Mouse (Mus musculus) E14TG2a.4 (cell line): ENCODE measurements around the gene Ovgp1.

Experiments used
- H3K27me3 ChIP-seq: 2 replicates; pipeline ENCODE4 v1.6.1; 2014; ENCODE audit warnings: low read length, control low read depth; ENCODE audit not compliant: insufficient read depth
- H3K36me3 ChIP-seq: 2 replicates; pipeline ENCODE4 v1.6.1; 2014; ENCODE audit warnings: low read length, control low read depth; ENCODE audit not compliant: insufficient read depth
- H3K4me1 ChIP-seq: replicated peaks from 2 replicates; pipeline ENCODE4 v1.6.1; 2014; ENCODE audit warnings: low read depth, low read length, control low read depth
- H3K4me3 ChIP-seq: replicated peaks from 2 replicates; pipeline ENCODE4 v1.5.1; 2014; ENCODE audit warnings: mild to moderate bottlenecking, low read length
- H3K9me3 ChIP-seq: 2 replicates; pipeline ENCODE4 v1.6.1; 2014; ENCODE audit warnings: low read length, control low read depth
- CTCF ChIP-seq: conservative IDR thresholded peaks from 2 replicates; pipeline ENCODE4 v1.5.1; 2014; ENCODE audit warnings: low read length
- NANOG ChIP-seq: IDR thresholded peaks from 2 replicates; pipeline ENCODE4 v1.6.1; 2014; ENCODE audit warnings: borderline replicate concordance, low read length, mixed read lengths
- POU5F1 ChIP-seq: IDR thresholded peaks from 2 replicates; pipeline ENCODE4 v1.6.1; 2014; ENCODE audit warnings: low read length, borderline replicate concordance

Gene Ovgp1

GRCm38 (mm10) chr3:106014546-106014945 is 41.0 kb downstream of the Ovgp1 start, which contains the start of gene Pifo:
Gene Pifo (minus strand): TSS chr3:106014646.
- no peaks in the 10 kb centered on the region for H3K27me3 ChIP-seq
- TF ChIP-seq POU5F1 (no peak), NANOG (no peak), CTCF (no peak)
- no peaks in the 10 kb centered on the region for H3K4me1 ChIP-seq
- no peaks in the 10 kb centered on the region for H3K9me3 ChIP-seq
- H3K4me3 ChIP-seq: no peak within 1 kb of the TSS
- no peaks in the 10 kb centered on the region for H3K36me3 ChIP-seq

DNA sequence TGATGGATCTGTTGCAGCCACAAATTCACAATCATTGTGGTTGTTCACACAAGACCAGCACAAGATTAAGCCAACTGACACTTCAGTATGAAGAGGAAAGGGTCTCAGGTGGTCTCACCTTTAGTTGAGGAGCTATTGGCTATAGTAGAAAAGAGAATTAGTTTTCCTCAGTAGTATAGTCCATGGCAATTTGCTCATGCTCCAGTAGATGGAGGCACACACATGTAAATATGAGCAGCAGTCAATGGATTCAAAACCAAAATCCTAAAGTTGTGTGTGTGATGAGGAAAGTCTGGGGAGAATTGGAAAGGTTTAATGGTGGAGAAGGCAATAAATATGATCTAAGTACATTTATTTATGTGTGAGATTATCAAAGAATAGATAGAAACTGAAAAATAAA is 48.3 kb downstream of the Ovgp1 start:
- TF ChIP-seq NANOG (no peak), CTCF (no peak), POU5F1 (no peak)
- Histone ChIP-seq H3K9me3 (no peaks in the 10 kb centered on the region), H3K4me1 (no peaks in the 10 kb centered on the region), H3K27me3 (no peaks in the 10 kb centered on the region), H3K36me3 (no peaks in the 10 kb centered on the region), H3K4me3 (no peak overlapping the region)

- Histone ChIP-seq H3K27me3 (no peaks in the 10 kb centered on the region), H3K4me3 (no peak overlapping the region), H3K9me3 (no peaks in the 10 kb centered on the region), H3K36me3 (no peaks in the 10 kb centered on the region), H3K4me1 (no peaks in the 10 kb centered on the region)
- TF ChIP-seq NANOG (no peak), POU5F1 (no peak), CTCF (no peak)
Observed at GRCm38 (mm10) chr3:106024135-106024534, 50.6 kb downstream of the Ovgp1 start.

DNA sequence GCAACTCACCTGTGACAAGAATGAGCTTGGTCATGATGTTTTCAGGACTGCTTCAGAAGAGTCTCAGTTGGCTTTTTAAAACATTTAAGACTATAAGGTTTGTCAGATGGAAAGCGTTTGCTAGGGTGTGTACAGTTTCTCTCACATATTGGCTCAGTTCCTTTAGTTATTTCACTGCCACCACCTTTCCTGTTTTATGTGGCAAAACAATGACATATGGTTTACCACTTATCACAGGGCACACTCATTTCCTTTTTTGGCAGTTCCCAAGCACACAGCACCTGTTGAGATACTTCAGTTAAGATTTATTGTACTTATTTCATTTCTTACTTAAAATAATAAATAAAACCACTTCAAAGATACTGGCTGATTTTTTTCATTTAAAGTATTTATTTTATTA is 59.3 kb downstream of the Ovgp1 start, which contains the start of gene Chil5:
Chil5 (minus strand) TSS at position 34 of the 400 bp plus-strand sequence.
- no peaks in the 10 kb centered on the region for H3K36me3 ChIP-seq
- H3K9me3 ChIP-seq: no peaks in the 10 kb centered on the region
- H3K27me3 ChIP-seq: no peaks in the 10 kb centered on the region
- H3K4me1 ChIP-seq: no peaks in the 10 kb centered on the region
- H3K4me3 ChIP-seq: no peak within 1 kb of the TSS
- TF ChIP-seq NANOG (no peak), POU5F1 (no peak), CTCF (no peak)
